Mouse (Mus musculus): ENCODE results near the gene Omt2a. TPM values are rescaled to one million over a fixed set of nuclear protein-coding genes. Genes with fewer than 3 reads are reported as not detected.
"Not testable (repeated sequence)": the region's sequence is repeated elsewhere in the genome, so short reads cannot be mapped to it uniquely, and the experiment has no call there.

The Omt2a gene
- not detected in 2 replicates for polyA plus RNA-seq (2014; fragmentation: Nextera tagmentation; extraction: Ambion mirVana)

GRCm38 (mm10) chr9:78314696-78315095, at the start of gene Omt2a:
Gene Omt2a (minus strand): TSS chr9:78314796.
- 85% methylated on average over 2 of the region's 2 CpGs for WGBS
- ATAC-seq (ENCODE audit: low FRiP score): no peak
- H3K36me3 ChIP-seq (replicated peaks; ENCODE audit: control insufficient read depth, insufficient read depth): no peaks in the 10 kb centered on the region

GRCm38 (mm10) chr9:78363374-78363773, 48.8 kb upstream of the Omt2a start:
- DNase-seq (ENCODE audit: low spot score) (no peak), ATAC-seq (ENCODE audit: low FRiP score) (no peak)
- H3K4me3 ChIP-seq (replicated peaks; ENCODE audit: low read length): no peak overlapping the region
- H3K27me3 ChIP-seq (ENCODE audit: control insufficient read depth, insufficient read depth, low read length): no peaks in the 10 kb centered on the region
- no peak overlapping the region for H3K27ac ChIP-seq
- no peak overlapping the region for H3K9ac ChIP-seq
- H3K4me1 ChIP-seq (replicated peaks; ENCODE audit: control insufficient read depth, insufficient read depth, low read length): no peaks in the 10 kb centered on the region
- WGBS: 77% methylated on average over 6 of the region's 6 CpGs
- H3K4me2 ChIP-seq (replicated peaks): no peak overlapping the region
- no peaks in the 10 kb centered on the region for H3K9me3 ChIP-seq (ENCODE audit: control insufficient read depth, low read length)
- H3K36me3 ChIP-seq (replicated peaks; ENCODE audit: control insufficient read depth, insufficient read depth): no peaks in the 10 kb centered on the region

More at GRCm38 (mm10) chr9:78314696-78315095, at the start of gene Omt2a:
- H3K27me3 ChIP-seq (ENCODE audit: control insufficient read depth, insufficient read depth, low read length): no peaks in the 10 kb centered on the region
- H3K4me2 ChIP-seq (replicated peaks): no peak within 1 kb of the TSS
- no peaks in the 10 kb centered on the region for H3K4me1 ChIP-seq (replicated peaks; ENCODE audit: control insufficient read depth, insufficient read depth, low read length)
- no peak for DNase-seq (ENCODE audit: low spot score)
- no peak within 1 kb of the TSS for H3K4me3 ChIP-seq (replicated peaks; ENCODE audit: low read length)
- no peaks in the 10 kb centered on the region for H3K9me3 ChIP-seq (ENCODE audit: control insufficient read depth, low read length)
- H3K9ac ChIP-seq: no peak within 1 kb of the TSS
- H3K27ac ChIP-seq: no peak within 1 kb of the TSS

GRCm38 (mm10) chr9:78360484-78360872, 45.9 kb upstream of the Omt2a start:
- no peak overlapping the region for H3K4me2 ChIP-seq (replicated peaks)
- no peak overlapping the region for H3K9ac ChIP-seq
- no peak for DNase-seq (ENCODE audit: low spot score)
- H3K4me3 ChIP-seq (replicated peaks; ENCODE audit: low read length): no peak overlapping the region
- H3K27me3 ChIP-seq (ENCODE audit: control insufficient read depth, insufficient read depth, low read length): no peaks in the 10 kb centered on the region
- H3K4me1 ChIP-seq (replicated peaks; ENCODE audit: control insufficient read depth, insufficient read depth, low read length): no peaks in the 10 kb centered on the region
- no peak overlapping the region for H3K27ac ChIP-seq
- no peaks in the 10 kb centered on the region for H3K9me3 ChIP-seq (ENCODE audit: control insufficient read depth, low read length)
- no peaks in the 10 kb centered on the region for H3K36me3 ChIP-seq (replicated peaks; ENCODE audit: control insufficient read depth, insufficient read depth)
- ATAC-seq (ENCODE audit: low FRiP score): no peak
- WGBS: 34% methylated on average over 2 of the region's 2 CpGs

- Histone ChIP-seq H3K4me2 (replicated peaks) (no peak overlapping the region), H3K27me3 (ENCODE audit: control insufficient read depth, insufficient read depth, low read length) (no peaks in the 10 kb centered on the region), H3K9me3 (ENCODE audit: control insufficient read depth, low read length) (no peaks in the 10 kb centered on the region), H3K27ac (no peak overlapping the region), H3K9ac (no peak overlapping the region), H3K4me3 (replicated peaks; ENCODE audit: low read length) (no peak overlapping the region), H3K4me1 (replicated peaks; ENCODE audit: control insufficient read depth, insufficient read depth, low read length) (no peaks in the 10 kb centered on the region), H3K36me3 (replicated peaks; ENCODE audit: control insufficient read depth, insufficient read depth) (no peaks in the 10 kb centered on the region)
- ATAC-seq (ENCODE audit: low FRiP score): no peak
- no peak for DNase-seq (ENCODE audit: low spot score)
- 87% methylated on average over 6 of the region's 6 CpGs for whole genome bisulfite sequencing
Observed at GRCm38 (mm10) chr9:78359750-78360483, 45.3 kb upstream of the Omt2a start.

- WGBS: 21% methylated on average over 9 of the region's 9 CpGs
Observed at GRCm38 (mm10) chr9:78358053-78358452, 43.5 kb upstream of the Omt2a start.

GRCm38 (mm10) chr9:78355611-78356010, 41.0 kb upstream of the Omt2a start, which contains the start of gene Gsta2:
Gene Gsta2 (minus strand): TSS chr9:78355788.
- no peaks in the 10 kb centered on the region for H3K27me3 ChIP-seq (ENCODE audit: control insufficient read depth, insufficient read depth, low read length)
- no peak for DNase-seq (ENCODE audit: low spot score)
- H3K9me3 ChIP-seq (ENCODE audit: control insufficient read depth, low read length): no peaks in the 10 kb centered on the region
- no peak within 1 kb of the TSS for H3K4me2 ChIP-seq (replicated peaks)
- 92% methylated on average over 8 of the region's 8 CpGs for WGBS
- H3K27ac ChIP-seq: no peak within 1 kb of the TSS
- no peak within 1 kb of the TSS for H3K9ac ChIP-seq
- no peaks in the 10 kb centered on the region for H3K4me1 ChIP-seq (replicated peaks; ENCODE audit: control insufficient read depth, insufficient read depth, low read length)
- H3K36me3 ChIP-seq (replicated peaks; ENCODE audit: control insufficient read depth, insufficient read depth): no peaks in the 10 kb centered on the region
- H3K4me3 ChIP-seq (replicated peaks; ENCODE audit: low read length): no peak within 1 kb of the TSS
- no peak for ATAC-seq (ENCODE audit: low FRiP score)

More at GRCm38 (mm10) chr9:78358053-78358452, 43.5 kb upstream of the Omt2a start:
- Histone ChIP-seq H3K4me2 (replicated peaks) (no peak overlapping the region), H3K36me3 (replicated peaks; ENCODE audit: control insufficient read depth, insufficient read depth) (no peaks in the 10 kb centered on the region), H3K27me3 (ENCODE audit: control insufficient read depth, insufficient read depth, low read length) (no peaks in the 10 kb centered on the region), H3K9me3 (ENCODE audit: control insufficient read depth, low read length) (no peaks in the 10 kb centered on the region), H3K4me1 (replicated peaks; ENCODE audit: control insufficient read depth, insufficient read depth, low read length) (no peaks in the 10 kb centered on the region), H3K9ac (no peak overlapping the region), H3K27ac (no peak overlapping the region), H3K4me3 (replicated peaks; ENCODE audit: low read length) (no peak overlapping the region)
- 0 out of 2 replicates have a peak, but pooled peaks have one; percentile 21 for ATAC-seq (ENCODE audit: low FRiP score)
- DNase-seq (ENCODE audit: low spot score): peak; percentile 65

- Histone ChIP-seq H3K4me3 (replicated peaks; ENCODE audit: low read length) (no peak overlapping the region), H3K9ac (no peak overlapping the region), H3K36me3 (replicated peaks; ENCODE audit: control insufficient read depth, insufficient read depth) (no peaks in the 10 kb centered on the region), H3K9me3 (ENCODE audit: control insufficient read depth, low read length) (no peaks in the 10 kb centered on the region), H3K27ac (no peak overlapping the region), H3K27me3 (ENCODE audit: control insufficient read depth, insufficient read depth, low read length) (no peaks in the 10 kb centered on the region), H3K4me1 (replicated peaks; ENCODE audit: control insufficient read depth, insufficient read depth, low read length) (no peaks in the 10 kb centered on the region), H3K4me2 (replicated peaks) (no peak overlapping the region)
- ATAC-seq (ENCODE audit: low FRiP score) (no peak), DNase-seq (ENCODE audit: low spot score) (no peak)
- 83% methylated on average over 11 of the region's 11 CpGs for WGBS
Observed at GRCm38 (mm10) chr9:78354665-78355578, 40.3 kb upstream of the Omt2a start.

GRCm38 (mm10) chr9:78351504-78352220, 37.1 kb upstream of the Omt2a start:
- no peak overlapping the region for H3K9ac ChIP-seq

GRCm38 (mm10) chr9:78350007-78350406, 35.4 kb upstream of the Omt2a start:
- H3K4me2 ChIP-seq (replicated peaks); ATAC-seq (ENCODE audit: low FRiP score); H3K4me3 ChIP-seq (replicated peaks; ENCODE audit: low read length): not testable (repeated sequence)

More at GRCm38 (mm10) chr9:78351504-78352220, 37.1 kb upstream of the Omt2a start:
- Histone ChIP-seq H3K27me3 (ENCODE audit: control insufficient read depth, insufficient read depth, low read length) (no peaks in the 10 kb centered on the region), H3K9me3 (ENCODE audit: control insufficient read depth, low read length) (no peaks in the 10 kb centered on the region), H3K4me3 (replicated peaks; ENCODE audit: low read length) (no peak overlapping the region), H3K36me3 (replicated peaks; ENCODE audit: control insufficient read depth, insufficient read depth) (no peaks in the 10 kb centered on the region), H3K4me2 (replicated peaks) (no peak overlapping the region), H3K27ac (no peak overlapping the region), H3K4me1 (replicated peaks; ENCODE audit: control insufficient read depth, insufficient read depth, low read length) (no peaks in the 10 kb centered on the region)
- WGBS: 86% methylated on average over 6 of the region's 6 CpGs
- ATAC-seq (ENCODE audit: low FRiP score) (no peak), DNase-seq (ENCODE audit: low spot score) (no peak)

More at GRCm38 (mm10) chr9:78350007-78350406, 35.4 kb upstream of the Omt2a start:
- H3K9ac ChIP-seq; H3K27me3 ChIP-seq (ENCODE audit: control insufficient read depth, insufficient read depth, low read length); DNase-seq (ENCODE audit: low spot score); H3K36me3 ChIP-seq (replicated peaks; ENCODE audit: control insufficient read depth, insufficient read depth); H3K27ac ChIP-seq; H3K4me1 ChIP-seq (replicated peaks; ENCODE audit: control insufficient read depth, insufficient read depth, low read length); H3K9me3 ChIP-seq (ENCODE audit: control insufficient read depth, low read length): not testable (repeated sequence)
